Mouse (Mus musculus): ENCODE measurements around the gene Acly.

Acly gene

DNA sequence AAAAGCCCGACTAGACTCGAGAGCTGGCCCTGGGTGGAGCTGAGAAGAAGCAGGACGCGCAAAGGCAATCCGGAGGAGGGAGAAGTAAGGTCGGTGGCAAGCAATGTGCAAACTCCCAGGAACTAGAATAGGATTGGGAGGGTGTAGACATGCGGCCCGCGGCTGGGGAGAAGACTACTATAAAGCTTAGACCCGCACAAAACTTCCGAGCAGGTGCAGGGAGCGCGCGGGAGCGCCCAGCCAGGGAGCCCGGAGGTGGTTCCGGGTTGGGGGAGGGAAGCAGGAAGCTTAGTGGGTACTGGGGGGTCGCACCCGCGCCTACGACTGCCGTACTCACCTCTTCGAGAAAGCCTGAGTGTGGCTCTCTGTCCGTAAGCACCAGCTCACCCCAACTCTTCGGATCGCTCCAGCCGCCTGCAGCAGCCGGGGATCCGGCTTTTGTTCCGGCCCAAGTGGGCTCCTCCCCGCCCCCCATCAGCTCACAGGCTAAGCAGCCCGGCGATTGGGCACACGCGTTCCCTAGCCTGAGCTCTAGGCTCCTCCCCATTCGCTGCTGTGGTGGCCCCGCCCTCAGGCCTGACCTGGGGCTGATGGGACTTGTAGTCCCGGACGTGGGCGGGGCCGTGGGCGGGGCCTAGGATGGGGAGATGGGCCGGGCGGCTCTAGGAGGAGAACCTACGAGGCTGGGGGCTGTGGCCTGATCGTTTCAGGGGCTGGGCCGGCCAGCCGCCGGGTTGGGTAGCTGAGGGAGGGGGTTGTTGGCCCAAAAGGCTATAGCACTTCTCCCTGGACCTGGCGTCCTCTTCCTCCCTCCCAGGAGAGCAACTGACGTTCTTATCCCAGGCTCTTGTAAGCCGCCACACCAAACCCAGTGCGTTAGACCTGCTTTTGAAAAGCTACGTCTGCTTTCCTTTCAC lies at the start of gene Acly:
Gene Acly, minus strand, starts transcription at position 543 of the 917 bp plus-strand sequence.
- peak; percentile 99 for DNase-seq (ENCODE audit: low spot score)

DNA sequence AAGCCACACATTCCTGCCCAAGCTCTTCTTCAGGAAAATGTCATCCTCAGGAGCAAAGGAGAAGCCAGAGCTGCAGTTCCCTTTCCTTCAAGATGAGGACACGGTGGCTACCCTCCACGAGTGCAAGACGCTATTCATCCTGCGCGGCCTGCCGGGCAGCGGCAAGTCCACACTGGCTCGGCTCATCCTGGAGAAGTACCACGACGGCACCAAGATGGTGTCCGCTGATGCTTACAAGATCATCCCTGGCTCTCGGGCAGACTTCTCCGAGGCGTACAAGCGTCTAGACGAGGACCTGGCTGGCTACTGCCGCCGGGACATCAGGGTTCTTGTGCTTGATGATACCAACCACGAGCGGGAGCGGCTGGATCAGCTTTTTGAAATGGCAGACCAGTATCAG lies 48.5 kb upstream of the Acly start:
- no peak for DNase-seq (ENCODE audit: low spot score)

GRCm38 (mm10) chr11:100575484-100575855 lies 47.7 kb upstream of the Acly start:
- DNase-seq (ENCODE audit: low spot score), result no peak

DNA sequence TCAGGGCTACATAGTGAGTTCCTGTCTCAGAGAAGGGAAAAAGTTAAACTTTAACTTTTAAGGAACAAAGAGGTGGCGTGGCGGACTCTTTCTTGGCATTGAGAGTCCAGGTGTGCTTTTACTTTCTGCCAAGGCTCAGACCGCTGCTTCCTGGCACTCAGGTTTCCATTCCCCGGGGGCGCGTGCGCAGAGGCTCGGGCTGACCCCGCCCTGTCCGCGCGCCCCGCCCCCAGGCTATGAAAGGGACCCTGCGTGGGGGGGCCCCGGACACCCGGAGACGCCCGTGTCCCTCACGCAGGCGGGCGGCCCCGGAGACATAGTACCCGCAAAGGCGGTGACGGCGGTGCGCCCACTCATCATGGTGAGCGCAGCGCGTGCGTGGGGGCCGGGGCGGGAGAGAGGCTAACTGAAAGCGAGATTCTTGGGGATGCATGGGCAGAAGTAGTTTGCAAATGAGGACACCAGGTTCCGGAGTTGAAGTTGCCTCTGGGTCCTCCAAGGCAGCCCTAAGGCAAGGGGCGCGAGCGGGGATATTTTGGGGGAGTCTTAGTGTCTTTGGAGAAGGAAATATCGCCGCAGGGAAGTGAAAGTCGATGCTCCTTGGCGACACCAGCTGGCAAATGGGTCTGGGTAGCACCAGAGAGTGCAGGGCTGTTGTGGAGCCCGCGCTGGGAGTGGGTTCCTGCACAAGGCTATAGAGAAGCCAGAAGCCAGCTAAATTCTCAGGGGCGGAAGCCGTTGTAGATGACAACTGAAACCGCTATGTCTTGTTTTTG lies 47.1 kb upstream of the Acly start, which contains the start of gene Cnp:
Gene Cnp, plus strand, starts transcription at position 197 of the 776 bp plus-strand sequence.
- DNase-seq (ENCODE audit: low spot score), result peak; percentile 85

GRCm38 (mm10) chr11:100574188-100574587 lies 46.4 kb upstream of the Acly start:
- DNase-seq (ENCODE audit: low spot score), result no peak

GRCm38 (mm10) chr11:100571202-100571567 lies 43.4 kb upstream of the Acly start:
- no peak for DNase-seq (ENCODE audit: low spot score)

GRCm38 (mm10) chr11:100570430-100571201 lies 42.8 kb upstream of the Acly start:
- peak; percentile 75 for DNase-seq (ENCODE audit: low spot score)

GRCm38 (mm10) chr11:100569789-100570188 lies 42.0 kb upstream of the Acly start:
- DNase-seq (ENCODE audit: low spot score), result no peak

- DNase-seq (ENCODE audit: low spot score), result no peak
Measured at GRCm38 (mm10) chr11:100568692-100569091, 40.9 kb upstream of the Acly start.

- no peak for DNase-seq (ENCODE audit: low spot score)
Measured at GRCm38 (mm10) chr11:100567815-100568245, 40.0 kb upstream of the Acly start.

DNA sequence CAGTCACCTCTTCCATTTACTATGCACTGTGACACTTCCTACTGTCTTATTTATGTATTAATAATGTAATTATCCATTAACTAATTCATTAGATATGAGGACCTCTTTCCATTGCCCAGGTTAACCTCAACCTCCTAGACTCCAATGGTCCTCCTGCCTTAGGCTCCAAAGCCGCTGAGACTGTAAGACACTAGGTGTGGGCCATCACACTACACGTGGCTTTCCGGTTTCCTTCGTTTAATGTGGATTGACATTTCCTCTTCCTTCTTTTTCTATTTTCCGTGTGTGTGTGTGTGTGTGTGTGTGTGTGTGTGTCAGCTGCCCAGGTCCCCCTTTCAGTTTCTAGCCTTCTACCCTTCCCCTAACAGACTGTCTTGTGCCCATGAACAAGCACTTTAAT lies 39.4 kb upstream of the Acly start:
- no peak for DNase-seq (ENCODE audit: low spot score)

DNA sequence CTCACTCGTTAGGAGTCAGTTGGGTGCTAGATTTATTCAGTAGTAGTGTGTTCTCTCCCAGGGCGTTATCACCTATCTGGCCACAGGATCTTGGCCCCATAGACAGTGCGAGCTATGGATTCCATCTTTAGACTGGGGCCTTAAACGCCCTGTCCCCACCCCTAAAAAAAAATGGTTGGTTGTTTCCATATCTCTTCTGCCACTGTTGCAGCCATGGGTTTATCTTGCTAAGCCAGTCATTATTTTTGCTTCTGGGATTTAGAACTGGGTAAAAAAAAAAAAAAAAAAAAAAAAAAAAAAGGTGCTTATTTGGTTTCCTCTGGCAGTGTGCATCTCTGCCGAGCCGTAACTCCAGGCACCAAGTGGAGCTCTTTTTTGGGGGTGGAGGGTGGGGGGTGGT lies 36.9 kb upstream of the Acly start:
- DNase-seq (ENCODE audit: low spot score), result no peak

GRCm38 (mm10) chr11:100564297-100564696 lies 36.5 kb upstream of the Acly start:
- no peak for DNase-seq (ENCODE audit: low spot score)

GRCm38 (mm10) chr11:100561748-100562147 lies 33.9 kb upstream of the Acly start:
- DNase-seq (ENCODE audit: low spot score), result no peak

GRCm38 (mm10) chr11:100559476-100559875 lies 31.7 kb upstream of the Acly start:
- DNase-seq (ENCODE audit: low spot score), result no peak

DNA sequence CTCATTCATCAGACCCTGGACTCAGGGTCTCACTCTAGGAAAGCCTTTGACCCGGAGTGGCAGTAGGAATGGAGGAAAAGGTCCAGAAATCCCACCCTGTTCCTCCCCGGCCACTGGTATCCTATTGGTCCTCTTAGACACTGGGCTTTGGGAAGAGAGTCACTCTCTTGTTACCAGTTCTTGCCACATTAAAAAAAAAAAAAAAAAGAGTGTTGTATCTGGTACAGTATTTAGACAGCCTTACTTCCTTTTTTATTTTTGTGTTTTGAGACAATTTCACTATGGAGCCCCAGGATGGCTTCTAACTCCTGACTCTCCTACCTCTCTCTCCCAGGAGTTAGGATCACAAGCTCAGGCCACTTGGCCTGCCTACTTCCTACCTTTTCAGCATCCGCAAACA lies 29.8 kb upstream of the Acly start:
- DNase-seq (ENCODE audit: low spot score), result no peak

GRCm38 (mm10) chr11:100555583-100555982 lies 27.8 kb upstream of the Acly start:
- peak; percentile 66 for DNase-seq (ENCODE audit: low spot score)

- DNase-seq (ENCODE audit: low spot score), result no peak
Measured at GRCm38 (mm10) chr11:100552842-100553241, 25.0 kb upstream of the Acly start.

DNA sequence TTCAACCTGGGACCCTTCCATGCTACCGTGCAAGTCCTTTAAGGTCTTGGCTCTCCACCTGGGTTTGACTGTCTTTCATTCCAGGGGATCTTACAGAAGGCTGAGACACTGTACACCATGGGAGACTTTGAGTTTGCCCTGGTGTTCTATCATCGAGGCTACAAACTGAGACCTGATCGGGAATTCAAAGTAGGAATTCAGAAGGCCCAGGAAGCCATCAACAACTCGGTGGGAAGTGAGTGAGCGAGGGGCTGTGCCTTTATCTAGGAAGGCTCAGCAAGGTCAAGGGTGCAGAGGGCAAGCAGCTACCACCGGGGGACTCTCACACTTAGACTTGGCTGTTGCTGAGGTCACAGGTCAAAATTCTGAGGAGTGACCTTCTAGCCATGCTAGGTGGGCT lies 22.3 kb upstream of the Acly start:
- DNase-seq (ENCODE audit: low spot score), result no peak

GRCm38 (mm10) chr11:100549466-100549865 lies 21.7 kb upstream of the Acly start:
- DNase-seq (ENCODE audit: low spot score), result no peak

DNA sequence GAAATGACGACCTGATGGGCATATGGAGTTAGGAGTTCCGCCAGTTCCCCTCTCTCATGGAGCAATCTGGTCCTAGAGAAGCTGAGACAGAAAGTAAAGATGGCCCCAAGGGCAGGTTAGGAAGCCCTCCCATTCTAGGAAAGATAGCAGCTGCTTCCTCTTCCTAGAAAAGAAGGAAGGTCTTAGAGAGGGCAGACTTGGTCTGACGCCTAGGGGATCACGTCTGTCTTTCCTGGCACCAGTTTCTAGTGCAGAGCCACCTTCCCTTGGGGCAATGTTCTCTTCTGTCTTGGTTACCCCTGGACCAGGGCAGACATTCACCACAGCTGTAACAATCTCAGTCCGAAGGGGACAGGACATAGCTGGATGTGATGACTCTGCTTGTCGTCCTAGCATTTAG lies 20.3 kb upstream of the Acly start:
- DNase-seq (ENCODE audit: low spot score), result no peak

- DNase-seq (ENCODE audit: low spot score), result no peak
Measured at GRCm38 (mm10) chr11:100546955-100547354, 19.2 kb upstream of the Acly start.
